Mouse (Mus musculus) hindbrain, postnatal 0 days (tissue): Measurements from ENCODE around the gene D7Ertd443e. TPM values are rescaled to one million over a fixed set of nuclear protein-coding genes. Genes with fewer than 3 reads are reported as not detected.
A peak's percentile ranks its signal among the peaks of the same experiment; 100 is the strongest.

ENCODE experiments used
- ATAC-seq: fragments of 200-750 bp; cut with Nextera tagmentation; 2 replicates; pipeline ENCODE4 v1.8.0; 2017; ENCODE audit warnings: mild to moderate bottlenecking, moderate TSS enrichment, moderate library complexity
- DNase-seq: peaks from one replicate; pipeline ENCODE4 v3.0.0-alpha.2; 2015; ENCODE audit warnings: low spot score
- H3K27ac ChIP-seq: fragments of 300-500 bp; sonication (generic); 2 replicates; pipeline ENCODE4 v1.5.1; 2014; ENCODE audit warnings: mild to moderate bottlenecking
- H3K27me3 ChIP-seq: fragments of 300-500 bp; sonication (generic); 2 replicates; pipeline ENCODE4 v1.6.1; 2014; ENCODE audit warnings: low read length, mixed read lengths; ENCODE audit not compliant: insufficient read depth
- H3K36me3 ChIP-seq: fragments of 300-500 bp; sonication (generic); 2 replicates; pipeline ENCODE4 v1.6.1; 2014; ENCODE audit warnings: low read length, mixed read lengths; ENCODE audit not compliant: insufficient read depth
- H3K4me1 ChIP-seq: fragments of 300-500 bp; sonication (generic); 2 replicates; pipeline ENCODE4 v1.6.1; 2014; ENCODE audit warnings: antibody characterized with exemption, low read length, mixed read lengths; ENCODE audit not compliant: insufficient read depth
- H3K4me2 ChIP-seq: fragments of 300-500 bp; sonication (generic); 2 replicates; pipeline ENCODE4 v1.6.1; 2014; ENCODE audit warnings: low read depth, mild to moderate bottlenecking, low read length, moderate library complexity, mixed read lengths
- H3K4me3 ChIP-seq: fragments of 300-500 bp; sonication (generic); 2 replicates; pipeline ENCODE4 v1.5.1; 2014; ENCODE audit warnings: low read length
- H3K9ac ChIP-seq: fragments of 300-500 bp; sonication (generic); replicated peaks from 2 replicates; pipeline ENCODE4 v1.6.1; 2014; ENCODE audit warnings: mild to moderate bottlenecking, low read length, moderate library complexity, mixed read lengths
- H3K9me3 ChIP-seq: fragments of 300-500 bp; sonication (generic); 2 replicates; pipeline ENCODE4 v1.6.1; 2016; ENCODE audit warnings: low read length, mixed read lengths
- CTCF ChIP-seq: IDR thresholded peaks from 2 replicates; pipeline ENCODE4 v1.5.1; 2016; ENCODE audit warnings: antibody characterized with exemption, control low read depth, low read depth
- WGBS: fragments of 180-500 bp; shearing (Covaris S2); extraction: QIAGEN DNeasy Blood & Tissue Kit; methylation state at CpG from one replicate; pipeline ENCODE4 v1.1.7; 2014; 5-methylcytosine and 5-hydroxymethylcytosine counted together
- polyA plus RNA-seq: library from polyadenylated mRNA; unstranded; fragments of >200 nt; fragmentation: Nextera tagmentation; extraction: Ambion mirVana; gene quantifications from 2 replicates; pipeline ENCODE4 v1.2.1, GENCODE M21; 2015
- total RNA-seq: library from RNA; depleted of rRNA; stranded (reverse); fragments of >200 nt; gene quantifications from 2 replicates; pipeline ENCODE4 v1.2.3, GENCODE M21; 2014

D7Ertd443e gene
- total and polyA plus RNA-seq, 2 experiments from 2014 or later = 0.16 to 0.41 TPM

DNA sequence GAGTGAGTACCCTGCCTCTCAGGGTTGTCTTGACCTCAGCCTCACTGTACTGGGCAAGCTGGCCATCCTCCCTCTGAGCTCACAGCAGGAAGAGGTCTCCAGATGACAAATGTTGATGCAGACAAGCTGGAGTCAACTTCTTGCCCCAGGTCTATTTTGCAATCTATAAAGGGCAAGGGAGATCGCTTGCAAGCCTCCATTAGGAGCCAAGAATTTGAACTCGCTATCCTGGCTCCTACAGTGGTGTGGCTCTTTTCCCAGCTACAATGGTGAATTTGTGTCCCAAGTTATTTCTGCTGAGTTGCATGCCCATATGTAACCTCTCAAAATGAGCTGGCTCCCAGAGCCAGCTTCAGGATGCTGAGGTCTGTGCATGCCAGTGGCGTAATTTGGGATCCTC lies 92.7 kb downstream of the D7Ertd443e start:
- DNase-seq = no peak
- WGBS = 85% methylated on average over 3 of the region's 3 CpGs
- no peak for ATAC-seq
- no peak overlapping the region for H3K27ac ChIP-seq
- no peak overlapping the region for H3K9ac ChIP-seq
- no peaks in the 10 kb centered on the region for H3K27me3 ChIP-seq
- no peak for TF ChIP-seq CTCF
- H3K9me3 ChIP-seq = no peaks in the 10 kb centered on the region
- no peaks in the 10 kb centered on the region for H3K4me1 ChIP-seq
- no peaks in the 10 kb centered on the region for H3K36me3 ChIP-seq
- no peak overlapping the region for H3K4me2 ChIP-seq
- H3K4me3 ChIP-seq = no peak overlapping the region

DNA sequence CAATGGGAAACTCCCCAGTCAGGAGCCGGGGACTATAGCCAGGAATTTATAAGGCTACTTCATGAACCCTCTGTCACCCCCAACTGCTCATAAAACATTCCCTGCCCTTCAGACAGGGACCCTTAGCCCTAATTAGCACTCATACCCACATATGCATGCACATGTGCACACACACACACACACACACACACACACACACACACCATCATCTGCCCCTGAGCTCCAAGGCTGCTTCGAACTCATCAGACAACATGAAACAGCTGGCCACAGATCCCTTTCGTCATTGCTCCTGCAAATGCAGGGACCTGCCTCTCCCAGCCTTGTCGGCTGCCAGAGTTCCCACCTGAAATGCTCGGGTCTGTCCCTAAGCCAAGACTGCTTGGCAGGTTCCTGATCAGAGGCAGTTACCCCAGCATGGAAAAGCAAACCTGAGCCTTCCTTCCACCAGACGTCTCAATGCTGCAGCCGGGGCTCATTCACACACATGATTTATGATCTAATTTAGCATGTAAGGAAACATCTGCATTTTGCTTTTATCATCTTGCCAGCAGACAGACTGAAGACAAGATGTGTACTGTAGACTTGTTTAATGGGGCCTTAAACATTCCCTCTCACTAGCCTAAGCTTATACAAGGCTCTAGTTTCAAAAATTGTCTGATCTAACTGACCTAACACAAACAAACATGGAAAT lies 95.7 kb downstream of the D7Ertd443e start:
- peak; percentile 12 for DNase-seq
- 60% methylated on average over 7 of the region's 7 CpGs for WGBS
- Histone ChIP-seq H3K9me3 (no peaks in the 10 kb centered on the region), H3K4me3 (no peak overlapping the region), H3K4me2 (no peak overlapping the region), H3K9ac (no peak overlapping the region), H3K4me1 (no peaks in the 10 kb centered on the region), H3K36me3 (no peaks in the 10 kb centered on the region), H3K27ac (no peak overlapping the region), H3K27me3 (no peaks in the 10 kb centered on the region)
- no peak for ATAC-seq
- TF ChIP-seq CTCF = no peak

DNA sequence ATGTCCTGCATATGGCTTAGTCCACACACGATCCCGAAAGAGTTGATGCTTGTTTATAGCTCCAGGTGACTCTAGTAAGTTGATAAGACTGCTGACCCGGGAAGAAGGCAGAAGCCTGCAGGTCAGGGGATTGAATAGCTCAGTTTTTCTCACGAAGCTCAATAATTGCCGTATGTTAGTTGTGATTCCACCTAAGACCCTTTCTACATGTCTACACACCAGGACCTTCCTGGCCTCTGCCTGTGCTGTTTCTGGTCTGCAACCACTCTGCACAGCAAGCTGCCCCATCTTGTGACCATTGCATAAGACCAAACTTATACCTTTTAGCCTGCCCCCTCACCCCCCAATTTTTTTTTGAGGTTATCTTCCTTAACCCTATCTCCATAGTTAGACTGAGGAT lies 96.3 kb downstream of the D7Ertd443e start:
- H3K27ac ChIP-seq = no peak overlapping the region
- H3K4me2 ChIP-seq = no peak overlapping the region
- H3K9me3 ChIP-seq = no peaks in the 10 kb centered on the region
- DNase-seq (no peak), ATAC-seq (no peak)
- no peaks in the 10 kb centered on the region for H3K27me3 ChIP-seq
- 92% methylated on average over 5 of the region's 5 CpGs for WGBS
- no peaks in the 10 kb centered on the region for H3K36me3 ChIP-seq
- TF ChIP-seq CTCF = no peak
- no peak overlapping the region for H3K9ac ChIP-seq
- no peak overlapping the region for H3K4me3 ChIP-seq
- no peaks in the 10 kb centered on the region for H3K4me1 ChIP-seq

DNA sequence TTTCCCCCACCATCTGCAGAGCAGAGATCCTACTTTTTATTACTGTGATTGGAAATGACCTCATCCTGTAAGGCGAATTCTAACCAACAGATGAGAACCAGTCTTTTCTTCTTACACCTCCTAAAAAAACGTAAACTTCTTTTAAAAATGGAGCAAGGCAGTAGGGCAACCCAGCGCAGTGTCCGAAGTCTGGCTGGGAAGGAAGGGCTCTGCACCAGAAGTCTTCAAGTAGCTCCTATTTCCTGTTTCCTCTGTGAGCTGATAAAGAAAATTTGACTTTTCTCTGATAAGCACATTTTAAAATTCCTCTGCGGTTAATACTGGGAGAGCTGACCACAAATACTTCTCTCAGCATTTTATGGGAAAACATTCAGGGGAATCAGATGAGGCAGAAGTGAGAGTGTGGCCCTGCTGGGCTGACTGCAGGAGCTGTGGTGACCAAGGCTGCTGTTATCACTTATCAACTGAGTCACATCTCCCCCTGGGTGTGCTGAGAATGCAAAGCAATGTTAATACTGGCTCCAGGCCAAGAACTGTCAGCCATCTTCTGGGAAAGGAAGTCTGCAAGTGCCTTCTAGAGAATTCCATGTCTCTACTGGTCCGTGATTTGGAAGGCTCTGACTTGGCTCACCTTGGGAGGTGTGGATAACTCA lies 97.8 kb downstream of the D7Ertd443e start:
- 76% methylated on average over 6 of the region's 6 CpGs for WGBS
- no peak for TF ChIP-seq CTCF
- no peaks in the 10 kb centered on the region for H3K9me3 ChIP-seq
- H3K9ac ChIP-seq = no peak overlapping the region
- H3K4me1 ChIP-seq = no peaks in the 10 kb centered on the region
- no peak overlapping the region for H3K27ac ChIP-seq
- no peak overlapping the region for H3K4me2 ChIP-seq
- H3K4me3 ChIP-seq = no peak overlapping the region
- DNase-seq (peak; percentile 32), ATAC-seq (no peak)
- no peaks in the 10 kb centered on the region for H3K36me3 ChIP-seq
- no peaks in the 10 kb centered on the region for H3K27me3 ChIP-seq

DNA sequence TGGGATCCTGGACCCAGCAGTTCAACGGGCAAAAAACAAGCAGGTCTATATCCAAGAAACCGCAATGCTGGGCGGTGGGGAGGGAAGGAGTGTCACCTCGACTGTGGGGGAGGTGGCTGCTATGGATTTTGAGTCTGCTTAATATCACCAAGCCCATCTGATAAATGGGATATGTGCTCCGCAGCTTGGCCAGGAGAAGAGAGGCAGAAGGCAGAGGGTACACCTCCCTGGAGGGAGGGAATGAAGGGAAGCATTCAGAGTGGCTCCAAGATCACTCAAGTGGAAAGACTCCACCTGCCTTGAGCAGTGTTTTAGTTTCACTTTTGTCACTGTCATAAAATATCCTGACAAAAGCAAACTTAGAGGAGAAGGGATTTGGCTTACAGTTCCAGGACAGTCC lies 112.5 kb downstream of the D7Ertd443e start:
- TF ChIP-seq CTCF = no peak
- ATAC-seq = no peak
- 74% methylated on average over 5 of the region's 5 CpGs for WGBS

DNA sequence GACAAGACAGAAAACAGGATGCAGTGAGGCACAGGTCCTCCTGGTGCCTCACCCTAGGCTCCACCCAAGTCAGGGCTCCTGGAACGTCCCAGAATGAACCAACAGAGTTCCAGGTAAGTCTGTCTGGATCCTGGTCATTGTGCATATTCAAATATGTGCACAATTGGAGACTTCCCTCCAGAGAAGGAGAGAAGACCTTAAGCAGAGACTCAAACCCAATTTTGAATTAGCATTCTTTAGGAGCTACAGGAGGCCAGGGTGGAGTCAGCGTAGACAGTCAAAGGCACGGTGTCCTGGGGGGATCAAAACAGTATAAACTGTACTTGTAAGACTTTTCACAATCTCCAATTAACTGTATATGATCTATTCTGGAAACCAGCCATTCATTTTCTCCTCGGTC lies 113.0 kb downstream of the D7Ertd443e start:
- Histone ChIP-seq H3K4me2 (no peak overlapping the region), H3K36me3 (no peaks in the 10 kb centered on the region), H3K27me3 (no peaks in the 10 kb centered on the region), H3K4me1 (no peaks in the 10 kb centered on the region), H3K27ac (no peak overlapping the region), H3K4me3 (no peak overlapping the region), H3K9ac (no peak overlapping the region), H3K9me3 (no peaks in the 10 kb centered on the region)
- DNase-seq (no peak), ATAC-seq (no peak)
- WGBS = 69% methylated on average over 4 of the region's 4 CpGs
- TF ChIP-seq CTCF = no peak

More for the DNA sequence above, 112.5 kb downstream of the D7Ertd443e start:
- Histone ChIP-seq H3K4me3 (no peak overlapping the region), H3K9ac (no peak overlapping the region), H3K27ac (no peak overlapping the region), H3K36me3 (no peaks in the 10 kb centered on the region), H3K4me2 (no peak overlapping the region), H3K27me3 (no peaks in the 10 kb centered on the region), H3K4me1 (no peaks in the 10 kb centered on the region), H3K9me3 (no peaks in the 10 kb centered on the region)
- DNase-seq = no peak

DNA sequence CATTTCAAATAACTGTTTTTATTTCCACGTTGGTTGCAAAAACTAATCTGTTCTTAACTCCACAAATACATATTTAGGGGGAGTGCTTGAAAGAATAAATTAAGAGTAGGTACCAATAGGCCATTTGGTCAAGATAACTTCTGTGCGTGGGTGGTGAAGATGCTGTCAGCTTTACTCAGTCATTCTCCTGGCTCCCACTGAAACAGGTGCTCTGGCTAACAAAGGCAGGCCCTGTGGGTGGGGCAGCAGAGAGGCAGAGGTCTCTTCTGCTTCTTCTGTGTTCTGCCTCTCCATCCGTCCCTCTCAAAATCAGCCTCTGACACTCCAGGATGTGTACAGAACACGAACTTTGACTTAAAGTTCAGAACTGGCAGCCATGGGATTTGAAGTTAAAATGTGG lies 119.7 kb downstream of the D7Ertd443e start:
- H3K36me3 ChIP-seq = no peaks in the 10 kb centered on the region
- WGBS = 82% methylated on average over 4 of the region's 4 CpGs
- no peak for DNase-seq
- no peak overlapping the region for H3K27ac ChIP-seq
- no peaks in the 10 kb centered on the region for H3K27me3 ChIP-seq
- no peak overlapping the region for H3K9ac ChIP-seq
- H3K4me1 ChIP-seq = no peaks in the 10 kb centered on the region
- H3K9me3 ChIP-seq = no peaks in the 10 kb centered on the region
- no peak overlapping the region for H3K4me2 ChIP-seq
- TF ChIP-seq CTCF = no peak
- H3K4me3 ChIP-seq = no peak overlapping the region
- no peak for ATAC-seq
